Mouse (Mus musculus) kidney, adult 2 months (tissue): Measurements from ENCODE around the gene Mia.

Experiments
- CTCF ChIP-seq: fragments of 200-500 bp; conservative IDR thresholded peaks from 2 replicates; pipeline ENCODE4 v1.5.1; 2011; ENCODE audit warnings: low read depth, mild to moderate bottlenecking, control low read depth, low read length, moderate library complexity, mixed read lengths; ENCODE audit not compliant: insufficient read depth, insufficient read length
- POLR2A ChIP-seq: fragments of 200-500 bp; IDR thresholded peaks from one replicate; pipeline ENCODE4 v1.6.1; 2011; ENCODE audit warnings: low read depth, low read length, control low read depth

- TF ChIP-seq POLR2A (no peak), CTCF (no peak)
Observed at GRCm38 (mm10) chr7:27153205-27153764, 27.7 kb downstream of the Mia start, which contains the start of gene Cyp2t4.
